Mouse (Mus musculus): ENCODE measurements at regions not wholly inside any gene's neighbourhood (a gene's known extent, or its start where the extent isn't known, plus 50 kb on each side); places are given as distances from the start of the nearest gene placed in this dataset.
A peak's percentile ranks its signal among the peaks of the same experiment; 100 is the strongest.
"Not testable (repeated sequence)": the region's sequence is repeated elsewhere in the genome, so short reads cannot be mapped to it uniquely, and the experiment has no call there.

DNA sequence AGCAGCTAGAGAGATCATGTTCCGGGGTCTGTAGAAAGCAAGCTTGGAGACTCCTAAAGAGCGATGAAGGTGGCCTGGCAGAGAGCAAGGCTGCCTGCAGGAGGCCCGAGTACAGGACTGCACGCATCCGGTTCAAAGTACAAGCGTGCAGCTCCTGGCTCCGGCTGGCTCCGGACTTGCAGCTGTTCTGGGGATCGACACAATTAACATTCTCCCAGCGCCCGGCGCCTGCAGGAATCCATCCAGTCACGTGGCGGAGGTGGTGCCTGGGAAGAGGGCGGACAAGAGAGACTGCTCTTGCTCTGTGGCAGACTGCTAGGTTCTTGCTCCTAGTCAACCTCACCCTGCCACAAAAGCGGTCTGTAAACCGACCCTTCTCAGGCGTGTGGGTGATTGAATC, 86.9 kb downstream of the Bdh1 start:
- DNase-seq: peak; percentile 89

DNA sequence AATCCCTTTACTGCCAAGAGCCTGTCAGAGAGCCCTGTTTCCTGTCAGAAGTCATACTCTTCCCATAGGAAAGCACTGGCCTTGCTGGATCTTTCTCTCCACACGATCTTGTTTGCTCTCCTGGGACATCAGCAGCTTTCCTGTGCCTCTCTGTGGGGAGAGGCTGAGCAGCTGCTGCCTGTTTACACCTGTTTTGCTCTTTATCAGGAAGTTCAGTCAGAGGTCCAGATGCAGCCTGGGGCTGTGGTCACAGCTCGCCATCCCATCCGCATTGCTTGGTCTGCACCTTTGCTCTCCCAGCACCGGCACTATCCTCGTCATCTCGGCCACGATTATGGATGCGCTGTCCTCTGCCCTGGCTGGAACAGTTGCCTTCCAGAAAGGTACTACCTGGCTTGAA, 88.0 kb downstream of the Bdh1 start:
- DNase-seq: no peak

DNA sequence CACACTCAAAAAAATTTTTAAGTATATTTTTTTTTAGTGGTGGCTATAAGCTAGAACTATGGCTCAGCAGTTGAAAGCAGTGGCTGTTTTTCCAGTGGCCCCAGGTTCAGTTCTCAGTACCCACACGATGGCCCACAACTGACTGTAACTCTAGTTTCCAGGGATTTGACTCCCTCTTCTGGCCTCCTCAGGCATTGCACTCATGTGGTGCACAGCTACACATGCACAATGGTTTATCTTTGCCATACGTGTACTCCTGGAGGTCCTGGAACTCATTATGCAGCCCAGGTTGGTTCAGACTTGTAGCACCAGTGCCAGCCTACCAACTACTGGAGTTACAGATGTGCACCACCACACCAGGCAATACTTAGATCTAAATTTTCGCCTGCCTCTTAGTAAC, 96.7 kb downstream of the Bdh1 start:
- no peak for DNase-seq

DNA sequence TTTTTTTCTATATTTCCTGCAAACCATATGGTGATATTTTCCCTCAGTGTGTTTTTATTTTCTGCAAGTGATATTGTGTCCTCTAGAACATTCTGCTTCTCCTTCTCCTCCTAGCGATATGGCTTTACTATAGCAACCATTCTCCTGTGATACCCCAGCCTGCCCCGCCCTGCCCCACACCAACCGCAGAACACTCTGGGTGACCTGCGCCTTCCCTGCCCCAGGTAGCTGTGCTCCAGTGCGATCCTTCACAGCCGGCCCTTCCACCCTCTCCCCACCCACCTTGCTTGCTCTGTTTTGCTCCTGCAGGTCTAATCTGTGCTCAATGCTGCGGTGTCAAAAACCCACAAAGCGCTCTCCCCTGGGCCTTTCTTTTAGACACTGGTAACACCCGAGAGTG, 98.0 kb downstream of the Bdh1 start:
- DNase-seq: no peak

DNA sequence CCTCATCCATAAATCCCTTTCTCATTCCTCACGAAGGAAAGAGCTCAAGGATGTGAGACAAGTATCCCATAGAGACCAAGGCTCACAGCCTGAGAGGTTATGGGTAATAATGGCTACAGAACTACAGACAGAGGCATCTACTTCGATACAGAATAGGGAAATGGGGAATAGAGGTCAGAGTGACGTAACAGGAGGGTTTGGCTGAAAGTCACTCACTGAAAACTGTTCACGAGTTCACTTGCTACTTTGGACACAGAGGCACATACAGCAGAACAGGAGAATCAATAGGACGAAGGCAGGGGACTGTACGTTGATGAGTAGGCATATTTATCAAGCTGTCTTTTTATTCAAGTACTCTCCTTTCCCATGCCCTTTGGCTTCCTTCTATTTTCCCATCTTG, 99.7 kb downstream of the Bdh1 start:
- DNase-seq: no peak

DNA sequence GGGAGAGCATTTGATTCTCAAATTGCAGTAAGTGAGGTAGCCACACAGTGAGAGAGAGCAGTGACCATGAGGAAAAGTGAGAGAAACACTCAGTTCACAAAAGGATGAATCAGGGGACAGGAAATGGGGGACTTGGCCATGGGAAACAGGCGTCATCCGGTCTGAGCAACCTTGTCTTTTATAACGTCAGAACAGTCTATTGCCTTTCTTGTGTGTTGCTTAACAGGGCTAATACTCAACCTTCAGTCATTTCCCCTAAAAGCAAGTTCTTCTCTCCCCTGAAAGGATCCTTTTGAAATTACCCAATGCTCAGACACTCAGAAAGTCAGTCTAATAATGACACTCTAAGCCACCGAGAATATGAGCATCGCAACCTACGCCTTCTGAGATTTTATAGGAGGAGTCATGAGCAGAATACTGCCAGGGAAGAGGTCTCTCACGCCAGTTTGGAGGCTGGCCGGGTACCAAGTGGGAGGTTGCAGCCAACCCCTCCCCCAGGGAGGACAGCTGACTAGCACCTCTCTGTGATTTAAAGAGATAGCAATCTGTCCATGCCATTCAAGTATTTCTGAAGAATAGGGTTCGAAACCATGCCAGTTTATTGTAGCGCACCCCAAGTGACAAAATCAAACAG, 104.7 kb downstream of the Bdh1 start:
- DNase-seq: peak; percentile 40

DNA sequence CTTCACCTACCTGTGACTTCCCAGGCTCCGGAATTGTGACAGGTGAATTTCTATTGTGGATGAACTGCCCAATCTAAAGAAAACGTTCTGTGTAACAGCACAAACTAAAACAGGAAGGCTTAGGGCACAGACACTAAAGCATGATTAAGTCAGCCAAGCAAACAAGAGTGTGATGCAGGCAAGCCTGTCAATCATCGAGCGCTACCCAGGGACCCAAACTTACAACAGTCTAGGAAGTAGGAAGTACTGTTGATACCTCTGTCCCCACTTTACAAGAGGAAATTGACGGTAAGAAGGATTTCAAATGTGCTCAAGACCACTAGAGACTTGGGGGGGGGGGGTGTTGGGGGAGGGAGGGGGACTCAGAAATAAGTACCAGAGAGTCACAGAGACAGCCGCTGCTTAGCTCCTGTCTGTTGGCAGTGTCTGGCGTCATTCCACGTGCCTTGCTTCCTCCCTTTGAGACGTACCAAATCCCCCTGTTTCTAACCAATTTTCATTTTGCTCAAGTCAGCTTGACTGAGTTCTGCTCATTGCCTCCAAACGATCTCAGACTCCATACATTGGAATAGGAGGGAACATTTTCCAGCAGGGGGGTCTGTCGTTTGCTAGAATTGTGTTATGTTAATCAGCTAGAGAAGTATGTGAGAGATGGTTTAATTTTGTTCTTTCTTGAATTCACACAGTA, 106.7 kb downstream of the Bdh1 start:
- DNase-seq: no peak

DNA sequence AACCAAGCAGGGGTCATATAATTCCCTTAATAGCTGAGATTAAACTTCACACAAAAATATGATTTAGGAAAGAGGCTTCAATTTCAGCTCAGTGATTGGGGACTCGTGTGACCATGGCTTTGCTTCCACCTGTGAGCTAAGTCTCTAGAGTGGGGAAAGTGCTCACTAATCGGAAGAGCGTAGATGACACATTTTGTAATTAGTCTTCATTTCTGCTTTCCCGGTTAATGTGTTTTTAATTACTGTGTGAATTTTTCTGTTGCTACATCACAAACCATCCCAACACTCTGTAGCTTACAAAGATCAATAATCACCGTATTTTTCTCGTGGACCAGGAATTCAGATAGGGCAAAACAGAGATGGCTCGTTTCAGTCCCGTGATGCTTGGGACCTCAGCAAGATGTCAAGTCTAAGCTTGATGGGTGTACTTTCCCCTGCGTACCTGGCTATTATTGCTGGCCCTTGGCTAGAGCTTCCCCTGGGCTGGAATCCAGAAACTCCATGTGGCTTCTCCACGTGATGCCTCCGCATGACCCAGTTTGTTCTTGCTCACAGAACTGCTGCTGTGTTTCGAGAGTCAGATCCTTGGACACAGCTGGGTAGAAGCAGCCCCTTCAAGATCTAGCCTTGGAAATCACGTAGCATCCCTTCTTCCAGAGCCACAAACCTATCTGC, 107.3 kb downstream of the Bdh1 start:
- DNase-seq: peak; percentile 50

DNA sequence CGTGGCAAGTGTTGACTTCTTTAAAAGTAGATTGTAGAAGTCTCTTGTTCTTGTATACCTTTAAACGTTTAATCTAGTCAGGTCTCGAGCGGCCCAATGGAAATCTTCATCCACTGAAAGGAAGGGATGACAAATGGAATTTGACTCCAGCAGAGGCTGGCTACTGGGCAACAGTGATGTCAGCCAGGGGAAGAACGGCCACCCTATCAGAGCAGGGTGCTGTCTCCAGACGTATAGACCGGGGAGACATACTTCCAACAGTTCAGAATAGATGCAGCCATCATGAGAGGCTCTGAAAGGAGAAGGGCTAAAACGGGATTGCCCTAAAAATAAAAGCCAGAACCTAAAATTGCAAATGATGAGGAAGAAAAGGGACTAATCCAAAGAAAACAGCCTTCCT, 108.0 kb downstream of the Bdh1 start:
- no peak for DNase-seq

DNA sequence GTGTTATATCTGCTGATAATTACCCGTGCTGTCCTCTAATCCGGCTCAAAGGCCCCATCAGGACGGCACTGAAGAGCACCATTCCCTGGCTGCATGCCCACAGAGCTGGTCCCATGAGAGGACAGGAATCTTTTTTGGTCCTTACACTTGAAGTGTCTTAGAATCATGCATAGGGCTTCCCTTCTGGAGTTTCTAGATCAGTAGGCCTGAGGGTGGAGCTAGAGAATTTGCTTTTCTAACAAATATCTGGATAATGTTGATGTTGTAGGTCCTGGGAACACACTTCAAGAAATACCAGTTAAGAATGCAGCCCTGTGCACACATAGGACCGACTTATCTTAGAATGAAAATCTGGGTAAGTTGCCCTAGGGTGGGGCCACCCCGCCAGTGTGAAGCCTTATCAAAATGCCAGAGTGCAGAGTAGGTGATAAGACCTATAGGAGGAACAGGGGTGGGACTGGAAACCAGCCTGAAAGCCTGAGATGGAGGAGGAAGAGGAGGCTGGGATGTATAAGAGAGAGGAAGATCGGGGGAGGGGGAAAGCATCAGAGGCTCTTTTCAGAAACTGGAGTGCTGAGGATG, 111.2 kb downstream of the Bdh1 start:
- peak; percentile 39 for DNase-seq

DNA sequence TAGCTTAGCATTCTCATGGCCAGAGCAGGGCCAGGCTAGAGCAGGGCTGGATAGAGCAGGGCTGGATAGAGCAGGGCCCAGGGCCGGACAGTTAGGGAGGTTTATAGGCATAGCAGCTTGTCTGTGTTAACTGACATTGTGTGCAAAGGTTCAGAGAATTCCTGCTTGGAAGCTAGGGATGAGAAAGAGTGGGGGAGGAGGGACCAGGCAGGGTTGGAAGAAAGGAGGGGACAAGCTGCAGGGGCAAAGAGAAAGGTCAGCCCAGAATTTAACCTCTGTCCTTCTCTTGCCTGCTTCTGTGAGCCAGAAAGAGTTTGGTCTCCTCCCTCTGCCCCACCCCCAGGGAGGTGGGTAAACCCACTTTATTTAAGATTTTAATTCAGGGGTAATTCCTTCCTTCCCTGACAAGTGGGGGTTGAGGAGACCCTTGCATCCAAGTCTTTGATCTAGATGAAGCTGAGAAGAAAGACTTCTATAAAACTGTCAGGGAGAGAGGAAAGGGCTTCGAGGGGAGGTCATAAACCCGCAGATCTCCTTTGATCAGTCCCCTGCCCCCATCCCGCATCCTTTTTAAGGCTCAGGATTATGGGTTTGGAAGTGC, 112.9 kb downstream of the Bdh1 start:
- no peak for DNase-seq

DNA sequence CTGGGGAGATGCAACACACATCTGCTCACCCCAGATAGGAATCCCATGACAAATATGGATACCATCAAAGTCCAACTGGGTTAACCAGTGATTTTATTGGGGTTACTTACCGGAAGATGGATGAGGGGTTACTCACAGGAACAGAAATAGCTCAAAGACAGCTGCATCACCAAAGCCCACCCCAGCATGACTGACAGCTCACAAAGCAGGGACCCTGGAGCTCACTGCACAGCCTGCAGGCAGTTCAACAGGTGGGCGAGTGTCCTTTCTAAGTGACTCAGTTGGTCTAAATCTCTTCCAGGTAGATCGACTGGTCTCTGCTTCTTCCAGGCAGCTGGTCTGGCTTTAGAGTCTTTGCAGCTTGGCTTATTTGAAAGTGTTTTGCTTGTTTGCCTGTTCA, 114.2 kb downstream of the Bdh1 start:
- no peak for DNase-seq

DNA sequence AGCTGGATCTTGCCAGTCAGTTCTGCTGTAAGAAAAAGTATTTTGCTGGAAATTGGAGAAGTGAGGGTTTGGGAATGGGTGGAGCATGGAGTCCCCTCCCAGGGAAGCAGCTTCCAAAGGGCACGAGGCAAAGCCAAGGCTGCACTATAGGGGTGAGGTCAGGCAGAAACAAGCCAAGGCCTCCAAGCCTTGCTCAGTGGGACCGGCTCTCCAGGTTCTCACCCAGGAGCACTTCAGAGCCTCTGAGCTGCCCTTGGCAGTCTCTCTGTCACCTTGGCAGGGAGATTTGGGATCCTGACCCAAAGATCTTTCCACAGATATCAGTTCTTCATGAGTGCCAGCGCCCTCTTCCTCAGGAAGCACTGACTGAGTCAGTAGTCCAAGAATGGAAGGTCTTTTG, 116.5 kb downstream of the Bdh1 start:
- no peak for DNase-seq

DNA sequence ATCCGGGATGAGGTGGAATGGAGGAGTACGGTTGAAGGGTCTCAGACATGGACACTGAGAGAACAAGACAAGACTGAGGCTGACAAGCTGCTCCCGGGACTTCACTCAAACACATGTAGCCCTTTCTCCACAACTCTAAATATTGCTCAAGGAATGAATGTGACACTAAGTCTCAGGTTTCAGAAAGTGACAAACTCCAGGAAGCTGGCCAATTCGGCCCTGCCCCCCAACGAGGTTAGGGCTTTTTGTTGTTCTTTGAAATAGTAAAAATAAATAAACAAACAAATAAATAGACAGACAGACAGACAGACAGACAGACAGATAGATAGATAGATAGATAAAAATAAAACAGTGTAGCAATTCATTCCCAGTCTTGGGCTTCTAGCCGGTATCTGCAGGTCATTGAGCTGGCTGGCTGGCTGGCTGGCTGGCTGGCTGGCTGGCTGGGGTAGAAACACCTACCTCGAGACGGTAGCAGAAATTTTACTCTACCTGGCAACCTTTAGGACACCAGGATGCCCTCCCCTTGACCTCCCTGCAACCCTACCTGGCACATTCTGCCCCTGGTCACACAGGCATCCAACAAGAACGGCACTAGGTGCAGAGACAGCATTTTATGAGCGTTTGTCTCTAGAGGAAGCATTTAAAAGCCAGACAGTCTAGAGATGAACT, 119.6 kb upstream of the Dlg1 start:
- DNase-seq: no peak

DNA sequence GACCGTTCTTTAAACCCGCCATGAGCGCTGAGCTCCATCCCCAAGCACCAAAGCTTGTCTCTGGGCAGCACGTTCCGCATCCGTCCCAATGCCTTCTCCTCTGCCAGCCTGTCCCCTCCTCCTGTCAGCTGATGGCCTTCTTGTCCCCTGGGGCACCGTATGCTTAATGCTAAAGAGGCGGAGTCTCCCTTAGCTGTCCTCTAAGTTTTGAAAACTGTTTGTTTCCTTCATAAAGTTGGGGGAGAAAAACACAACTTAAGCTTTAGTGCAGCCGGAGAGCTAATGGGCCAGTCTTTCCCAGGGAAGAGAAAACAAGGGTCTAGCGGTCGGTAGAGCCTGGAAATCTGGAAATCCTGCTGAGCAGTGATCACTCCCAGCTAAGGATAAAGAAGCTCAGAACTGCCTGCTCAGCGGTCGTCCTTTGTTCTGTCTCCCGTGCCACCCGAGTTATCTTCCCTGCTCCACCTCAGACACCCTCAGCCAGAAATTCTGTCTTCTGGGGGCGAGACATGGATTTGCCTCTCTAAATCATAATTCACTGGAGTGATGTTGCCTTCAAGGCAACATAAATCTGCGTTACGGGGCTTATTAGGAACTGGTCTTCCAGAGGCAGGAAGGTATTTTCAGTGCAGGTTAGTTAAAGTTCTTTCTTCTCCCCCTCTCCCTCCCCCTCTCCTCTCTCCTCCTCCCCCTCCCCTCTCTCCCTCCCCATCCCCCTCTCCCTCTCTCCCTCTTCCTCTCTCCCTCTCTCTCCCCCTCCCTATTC, 117.0 kb upstream of the Dlg1 start:
- no peak for DNase-seq

DNA sequence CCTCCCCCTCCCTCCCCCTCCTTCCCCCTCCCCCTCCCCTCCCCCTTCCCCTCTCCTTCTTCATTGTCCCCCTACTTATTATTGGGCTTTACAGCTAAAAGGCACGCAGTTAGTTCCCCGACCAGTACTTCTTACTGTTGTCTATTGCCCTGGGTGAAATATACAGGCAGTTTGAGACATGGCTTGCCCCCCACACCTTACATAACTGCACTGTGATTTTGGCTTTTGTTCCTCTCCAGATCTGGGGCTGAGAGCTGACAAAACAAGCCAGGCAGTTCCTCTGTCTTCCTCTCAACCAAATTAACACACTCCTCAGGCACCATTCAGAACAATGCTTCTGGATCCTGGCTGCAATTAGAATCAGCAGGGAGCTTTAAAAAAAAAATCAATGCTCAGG, 116.4 kb upstream of the Dlg1 start:
- DNase-seq: no peak

DNA sequence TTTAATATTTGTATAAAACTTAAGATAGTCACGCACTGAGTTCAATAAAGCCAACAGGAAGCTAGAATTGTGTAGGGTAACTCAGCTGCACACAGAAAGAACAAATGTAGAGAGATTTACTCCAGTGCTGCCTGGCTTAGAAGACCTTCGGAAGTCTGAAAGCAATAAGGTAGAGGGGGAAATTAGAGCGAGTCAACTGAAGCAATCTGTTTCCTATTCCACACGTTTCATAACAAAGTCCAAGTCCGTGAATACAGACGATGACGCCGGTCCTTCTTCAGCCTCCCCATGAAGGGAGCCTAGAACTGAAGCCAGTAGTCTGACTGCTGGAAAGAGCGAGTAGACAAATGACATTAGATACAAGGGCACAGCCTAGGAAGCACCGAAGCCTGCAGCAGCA, 115.9 kb upstream of the Dlg1 start:
- no peak for DNase-seq

DNA sequence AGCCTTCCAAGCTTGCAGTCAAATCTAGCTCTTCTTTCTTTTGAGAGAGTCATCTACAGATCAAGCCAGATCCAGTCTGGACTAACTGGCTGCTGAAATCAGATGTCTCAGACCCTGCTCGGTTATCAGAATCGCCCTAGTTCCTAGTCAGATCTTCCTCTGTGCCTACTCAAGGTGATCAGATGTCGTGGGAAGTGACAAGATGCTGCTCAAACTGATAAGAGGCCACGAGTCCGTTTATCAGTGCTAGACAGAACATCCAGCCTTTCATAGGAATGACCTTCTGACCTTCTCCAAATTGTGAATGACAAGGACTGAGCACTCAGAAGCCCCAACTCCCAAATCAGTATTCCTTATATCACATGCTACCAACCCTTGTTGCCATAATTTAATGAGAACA, 113.3 kb upstream of the Dlg1 start:
- DNase-seq: no peak

DNA sequence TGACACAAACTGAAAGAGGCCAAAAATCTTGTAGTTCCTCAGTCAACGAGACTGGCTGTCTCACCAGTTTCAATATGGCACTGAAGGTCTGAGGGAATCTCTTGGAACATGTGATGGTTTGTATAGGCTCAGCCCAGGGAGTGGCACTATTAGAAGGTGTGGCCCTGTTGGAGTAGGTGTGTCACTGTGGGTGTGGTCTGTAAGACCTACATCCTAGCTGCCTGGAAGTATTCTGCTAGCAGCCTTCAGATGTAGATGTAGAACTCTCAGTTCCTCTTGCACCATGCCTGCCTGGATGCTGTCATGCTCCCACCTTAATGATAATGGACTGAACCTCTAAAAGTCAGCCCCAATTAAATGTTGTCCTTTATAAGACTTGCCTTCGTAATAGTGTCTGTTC, 112.7 kb upstream of the Dlg1 start:
- not testable (repeated sequence) for DNase-seq

DNA sequence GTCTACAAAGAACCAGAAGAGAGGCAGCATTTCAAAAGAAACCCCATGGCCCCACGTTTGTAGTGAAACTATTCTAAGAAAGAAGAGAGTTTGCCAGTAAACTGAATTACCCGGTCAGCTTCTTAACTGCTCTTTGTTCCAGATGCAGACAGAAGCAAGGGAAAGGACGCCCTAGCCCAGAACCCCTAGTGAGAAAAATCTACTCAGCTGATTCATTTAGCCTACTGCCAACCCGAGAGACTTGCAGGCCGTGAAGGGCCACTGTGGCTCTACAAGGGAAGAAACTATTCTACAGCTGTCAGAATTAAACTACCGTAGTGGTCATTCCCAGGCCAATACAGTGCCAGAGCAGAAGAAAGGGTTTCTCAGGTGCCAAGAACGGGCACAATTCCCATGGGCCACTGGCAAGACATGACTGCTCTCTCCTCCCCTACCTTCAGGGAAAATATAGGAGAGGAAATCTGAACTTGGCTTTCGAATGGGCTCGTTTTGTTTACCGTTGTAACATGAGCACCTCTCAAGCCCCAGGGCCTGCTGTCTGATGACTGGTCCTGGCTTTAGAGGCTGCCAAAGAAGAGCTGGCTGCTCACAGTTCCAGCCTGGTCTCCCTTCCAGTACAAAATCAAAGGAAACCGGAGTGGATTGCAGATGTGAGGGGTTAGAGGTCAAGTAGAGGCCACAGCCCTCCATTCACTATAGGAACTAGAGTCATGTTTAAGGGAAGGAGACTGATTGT, 111.7 kb upstream of the Dlg1 start:
- no peak for DNase-seq

All from heart, postnatal 4 days (tissue).